Mouse (Mus musculus): ENCODE measurements at regions not wholly inside any gene's neighbourhood (a gene's known extent, or its start where the extent isn't known, plus 50 kb on each side); places are given as distances from the start of the nearest gene placed in this dataset.

- intact Hi-C loops (cut with DNase I), result no loop called here
- DNase-seq, result no peak
Measured at GRCm38 (mm10) chr8:87147704-87148103, 262.6 kb upstream of the N4bp1 start.

DNA sequence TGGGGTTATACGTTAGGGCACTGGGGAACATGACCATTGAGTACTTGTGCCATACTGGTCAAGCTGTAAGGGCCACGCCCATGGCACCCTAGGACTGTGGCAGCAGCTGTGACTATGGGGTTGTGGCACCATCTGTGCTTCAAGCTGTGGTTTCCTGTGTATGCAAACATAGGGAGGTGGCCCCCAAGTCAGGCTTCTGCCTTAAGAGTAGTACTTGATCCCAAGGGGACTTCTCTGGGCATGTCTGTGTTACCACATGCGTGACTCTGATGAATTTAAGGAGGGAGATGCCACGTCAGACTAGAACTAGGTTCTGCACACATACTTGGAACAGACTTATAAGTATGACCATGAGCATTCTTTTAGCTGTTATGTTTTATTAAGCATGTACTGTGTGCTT is 252.4 kb upstream of the N4bp1 start:
- intact Hi-C loops (cut with DNase I), result no loop called here
- no peak for DNase-seq

DNA sequence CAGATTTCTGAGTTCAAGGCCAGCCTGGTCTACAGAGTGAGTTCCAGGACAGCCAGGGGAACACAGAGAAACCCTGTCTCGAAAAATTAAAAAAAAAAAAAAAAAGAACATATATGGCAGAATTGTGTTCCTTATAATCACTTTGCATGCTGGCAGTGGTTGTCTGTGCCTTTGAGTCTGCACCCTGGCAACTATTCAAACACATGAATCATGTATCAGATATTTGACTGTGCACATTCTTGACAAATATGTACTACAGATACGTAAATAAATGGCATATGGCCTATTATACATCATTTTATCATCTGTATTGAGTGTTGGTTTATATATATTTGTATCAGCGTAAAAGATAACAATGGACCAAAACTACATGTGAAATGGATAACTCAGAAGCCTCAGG is 246.7 kb upstream of the N4bp1 start:
- no peak for DNase-seq

DNA sequence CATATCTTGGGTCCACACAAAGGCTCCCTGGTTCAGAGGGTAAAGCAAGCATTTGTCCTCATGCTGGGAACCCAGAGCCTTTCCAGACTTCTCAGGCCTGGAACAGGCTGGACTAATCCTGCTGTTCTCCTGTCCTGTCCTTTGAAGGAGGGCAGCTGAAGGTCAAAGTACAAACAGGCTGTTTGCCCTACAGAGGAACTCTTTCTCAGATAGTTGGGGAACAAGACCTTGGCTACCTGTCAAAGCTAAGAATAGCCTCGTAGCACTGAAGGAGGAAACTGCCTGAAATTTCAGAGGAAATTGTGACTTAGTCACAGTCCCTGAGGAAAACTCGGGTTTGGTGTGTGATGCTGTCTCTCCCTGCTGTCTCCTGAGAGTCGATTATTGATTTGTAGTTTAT is 245.6 kb upstream of the N4bp1 start:
- no peak for DNase-seq
- intact Hi-C loops (cut with DNase I), result no loop called here

More for the DNA sequence above, 246.7 kb upstream of the N4bp1 start:
- intact Hi-C loops (cut with DNase I), result no loop called here

GRCm38 (mm10) chr8:87128593-87128992 is 243.5 kb upstream of the N4bp1 start:
- intact Hi-C loops (cut with DNase I), result no loop called here
- DNase-seq, result no peak

DNA sequence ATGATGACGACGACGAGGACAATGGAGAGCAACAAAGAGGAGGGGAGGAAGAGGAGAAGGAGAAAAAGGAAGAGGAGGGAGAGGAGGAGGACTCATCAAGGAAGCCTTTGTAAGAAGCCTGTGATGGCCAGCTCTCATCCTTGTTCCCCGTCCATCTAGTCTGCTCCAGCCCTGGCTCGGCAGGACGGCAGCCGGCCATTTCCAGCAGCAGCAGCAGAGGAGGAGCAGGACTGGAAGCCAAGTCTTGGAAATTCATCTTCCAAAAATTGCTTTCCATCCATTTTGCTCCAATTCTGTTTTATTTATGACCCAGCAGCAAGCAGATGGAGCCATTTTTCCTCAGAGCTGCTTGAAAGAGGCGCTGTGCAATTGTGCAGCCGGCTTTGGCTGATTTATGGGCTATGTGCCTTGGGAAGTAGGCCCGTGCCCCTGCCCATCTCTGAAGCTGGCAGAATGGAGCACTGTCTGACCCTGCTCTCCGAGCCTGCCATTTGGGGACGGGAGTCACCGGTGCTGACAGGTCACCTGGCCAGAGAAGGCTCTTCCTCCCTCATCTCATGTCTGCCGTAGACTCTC is 231.2 kb upstream of the N4bp1 start:
- intact Hi-C loops (cut with DNase I), result no loop called here
- no peak for DNase-seq

DNA sequence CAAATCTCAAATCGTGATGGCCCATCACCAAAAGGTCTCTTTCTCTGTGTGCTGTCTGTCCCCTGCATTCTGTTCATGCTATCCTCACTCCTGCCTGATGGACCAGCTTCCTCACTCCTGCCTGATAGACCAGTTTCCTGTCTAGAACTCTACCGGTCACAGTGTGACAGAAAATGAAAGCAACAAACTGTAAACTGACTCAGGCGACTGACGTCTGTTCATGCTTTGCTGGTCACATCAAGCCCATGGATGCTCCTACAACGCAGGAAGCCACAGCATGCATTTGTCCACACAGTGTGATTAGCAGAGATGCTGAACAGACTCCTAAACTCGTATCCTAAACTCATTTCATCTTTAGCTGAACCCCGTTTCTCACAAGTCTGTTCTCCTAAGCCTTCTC is 227.3 kb upstream of the N4bp1 start:
- no peak for DNase-seq
- intact Hi-C loops (cut with DNase I), result no loop called here

GRCm38 (mm10) chr8:87105106-87105505 is 220.0 kb upstream of the N4bp1 start:
- DNase-seq, result no peak
- intact Hi-C loops (cut with DNase I), result loop anchor here (10.0 kb wide), 1 partner anchor 170 kb away; no protein-coding TSS in a partner anchor

- intact Hi-C loops (cut with DNase I), result no loop called here
- no peak for DNase-seq
Measured at GRCm38 (mm10) chr8:87095211-87095610, 210.2 kb upstream of the N4bp1 start.

GRCm38 (mm10) chr8:87094685-87095084 is 209.6 kb upstream of the N4bp1 start:
- no peak for DNase-seq
- intact Hi-C loops (cut with DNase I), result no loop called here

DNA sequence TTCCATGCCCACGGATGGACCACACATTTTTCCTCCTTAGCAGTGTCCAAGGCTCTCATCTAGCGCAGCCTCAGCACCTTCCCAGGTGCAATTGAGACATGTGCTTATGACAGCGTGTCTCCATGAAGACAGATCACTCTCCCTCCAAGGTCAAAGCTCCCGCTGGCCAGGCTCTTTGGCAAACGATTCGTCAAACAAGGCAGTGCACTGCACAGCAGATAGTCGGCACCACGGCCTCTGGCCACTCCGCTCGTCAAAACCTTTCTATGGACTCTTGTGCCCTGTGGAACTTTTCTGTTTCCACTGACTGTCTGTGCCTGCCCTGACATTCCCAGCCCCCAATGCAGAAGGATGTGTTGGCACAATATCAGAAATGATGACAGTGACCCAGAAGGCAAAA is 208.7 kb upstream of the N4bp1 start:
- intact Hi-C loops (cut with DNase I), result no loop called here
- no peak for DNase-seq

DNA sequence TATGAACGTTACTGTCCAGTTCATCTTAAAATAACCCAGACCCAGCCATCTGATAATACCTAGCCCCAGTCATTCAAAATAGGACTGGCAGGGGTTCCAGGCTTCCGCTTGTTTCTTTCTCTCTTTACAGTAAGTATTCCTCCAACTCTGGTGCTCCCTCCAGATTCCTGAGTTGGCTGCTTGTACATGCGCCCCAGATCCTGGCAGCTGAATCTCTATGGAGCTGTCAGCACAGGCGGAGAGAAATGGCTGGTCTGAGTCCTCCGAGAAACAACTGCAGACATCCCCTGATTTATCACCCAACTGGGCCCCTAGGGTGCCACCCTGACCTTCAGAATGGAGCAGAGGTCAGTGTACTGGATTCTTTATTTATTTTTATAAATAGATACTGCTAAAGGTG is 208.0 kb upstream of the N4bp1 start:
- no peak for DNase-seq
- intact Hi-C loops (cut with DNase I), result no loop called here

DNA sequence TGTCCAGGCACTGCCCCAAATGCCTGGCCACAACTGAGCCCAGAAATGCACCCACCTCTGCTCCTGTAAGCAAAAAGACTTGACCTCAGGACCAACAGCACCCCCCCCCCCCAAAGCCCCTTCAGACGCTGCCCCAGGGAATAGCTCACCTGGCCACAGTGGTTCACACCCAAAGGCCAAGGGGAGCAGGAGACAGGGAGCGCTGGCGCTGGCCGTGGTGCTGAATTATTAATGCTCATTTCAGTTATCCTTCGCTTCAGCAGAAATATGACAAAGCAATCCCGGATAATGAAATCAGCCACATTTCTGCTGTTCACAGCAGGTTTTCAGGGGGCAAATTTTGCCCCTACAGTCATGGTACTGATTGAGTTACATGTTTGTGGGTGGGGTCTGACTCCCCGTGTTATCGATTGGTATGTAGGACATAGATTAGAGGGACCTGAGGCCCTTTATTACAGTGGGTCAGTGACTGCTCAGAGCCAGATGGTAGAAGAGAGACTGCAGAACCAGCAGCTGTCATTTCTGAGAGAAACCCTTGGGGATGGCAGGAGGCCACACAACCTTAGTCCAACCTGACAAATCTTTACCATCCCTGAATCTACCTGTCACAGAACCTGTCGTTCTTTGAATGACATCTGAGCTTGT is 202.5 kb upstream of the N4bp1 start:
- DNase-seq, result no peak
- intact Hi-C loops (cut with DNase I), result no loop called here

DNA sequence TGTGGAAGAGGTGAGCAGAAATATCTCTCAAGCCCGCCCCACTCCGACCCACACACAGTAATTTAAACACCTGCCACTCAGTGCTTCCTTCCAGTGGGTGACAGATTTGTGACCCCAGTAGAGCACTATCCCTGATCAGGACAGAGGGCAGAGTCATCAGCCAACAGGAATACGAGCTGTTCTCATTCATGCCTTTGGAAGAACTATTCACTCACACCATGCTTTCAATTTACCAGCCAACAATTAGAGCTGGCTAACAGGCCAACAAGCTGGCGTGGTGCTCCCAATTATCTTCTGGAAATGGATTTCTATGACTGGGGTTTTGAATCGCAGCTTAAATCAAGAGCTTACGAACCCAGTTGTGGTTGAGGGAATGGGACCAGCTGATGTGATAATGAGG is 193.2 kb upstream of the N4bp1 start:
- no peak for DNase-seq
- intact Hi-C loops (cut with DNase I), result no loop called here

DNA sequence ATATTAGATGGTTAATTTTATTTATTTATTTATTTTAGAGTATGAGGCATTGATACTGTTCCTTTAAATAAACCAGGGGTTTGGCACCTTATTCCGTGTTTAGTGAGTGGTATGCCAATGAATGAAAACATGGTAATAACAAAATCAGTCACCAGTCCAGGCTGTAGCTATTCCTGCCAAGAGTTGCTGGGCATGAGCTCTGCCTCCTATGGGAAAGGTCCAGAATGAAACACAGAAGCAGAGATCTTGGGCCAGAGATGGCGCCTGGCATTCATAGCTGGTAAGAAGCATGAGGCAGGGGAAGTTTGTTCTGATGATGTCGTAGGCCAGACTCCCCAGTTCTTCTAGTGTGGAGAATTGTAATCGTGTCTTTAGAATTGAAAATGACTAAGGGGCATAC is 190.9 kb upstream of the N4bp1 start:
- intact Hi-C loops (cut with DNase I), result no loop called here
- DNase-seq, result no peak

DNA sequence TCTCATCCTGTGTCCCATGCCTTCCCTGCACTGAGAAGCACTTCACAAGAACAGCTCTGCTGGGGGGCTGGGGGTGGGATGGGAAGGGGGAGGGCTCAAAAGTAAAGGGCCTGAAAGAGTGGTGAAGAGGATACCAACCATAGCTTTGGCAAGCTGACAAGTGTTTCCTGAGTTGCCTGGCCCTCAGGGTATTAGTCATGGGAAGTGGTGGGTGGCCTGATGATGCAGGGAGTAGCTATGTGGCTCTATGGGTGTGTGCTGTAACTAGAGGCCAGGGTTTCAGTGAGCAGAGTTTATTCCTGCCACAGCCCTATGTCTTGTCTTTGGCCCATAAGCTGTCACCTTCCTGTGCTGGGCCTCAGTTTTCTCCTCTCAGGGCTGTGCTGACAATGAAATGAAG is 186.2 kb upstream of the N4bp1 start:
- no peak for DNase-seq
- intact Hi-C loops (cut with DNase I), result no loop called here

DNA sequence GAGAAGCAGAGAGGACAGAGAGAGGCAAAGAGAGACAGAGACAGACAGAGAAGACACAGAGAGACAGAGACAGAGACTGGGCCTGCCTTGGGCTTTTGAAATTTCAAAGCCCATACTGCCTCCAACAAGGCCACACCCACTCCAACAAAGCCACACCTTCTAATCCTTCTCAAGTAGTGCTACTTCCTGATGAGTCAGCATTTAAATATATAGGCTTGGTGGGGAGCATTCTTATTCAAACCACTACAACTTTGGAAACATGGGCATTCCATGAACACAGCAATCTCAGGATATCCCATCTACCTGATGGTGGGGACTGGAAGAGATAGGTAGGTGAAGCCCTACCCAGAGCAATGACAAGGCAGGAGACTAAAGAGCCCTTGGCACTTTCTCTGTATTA is 182.0 kb upstream of the N4bp1 start:
- intact Hi-C loops (cut with DNase I), result no loop called here
- DNase-seq, result no peak

DNA sequence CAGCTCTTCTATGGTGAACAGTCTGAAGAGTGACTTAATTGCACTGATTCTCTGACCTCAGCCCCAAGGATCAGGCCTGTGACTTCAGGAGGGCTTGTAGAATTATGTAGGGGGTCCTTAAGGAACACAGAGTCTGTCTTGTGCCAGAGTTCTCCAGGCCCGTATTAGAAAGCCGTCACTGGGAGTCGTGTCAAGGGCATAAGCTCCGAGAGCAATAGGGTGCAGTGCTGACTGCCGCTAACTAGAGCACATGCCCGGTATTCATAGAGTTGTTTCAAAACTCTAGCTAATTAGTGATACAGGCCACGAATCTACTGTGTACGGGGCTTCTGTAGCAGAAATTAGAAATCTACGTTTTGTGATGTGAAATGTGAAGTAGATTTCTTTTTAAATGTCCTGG is 179.7 kb upstream of the N4bp1 start:
- intact Hi-C loops (cut with DNase I), result no loop called here
- DNase-seq, result no peak

DNA sequence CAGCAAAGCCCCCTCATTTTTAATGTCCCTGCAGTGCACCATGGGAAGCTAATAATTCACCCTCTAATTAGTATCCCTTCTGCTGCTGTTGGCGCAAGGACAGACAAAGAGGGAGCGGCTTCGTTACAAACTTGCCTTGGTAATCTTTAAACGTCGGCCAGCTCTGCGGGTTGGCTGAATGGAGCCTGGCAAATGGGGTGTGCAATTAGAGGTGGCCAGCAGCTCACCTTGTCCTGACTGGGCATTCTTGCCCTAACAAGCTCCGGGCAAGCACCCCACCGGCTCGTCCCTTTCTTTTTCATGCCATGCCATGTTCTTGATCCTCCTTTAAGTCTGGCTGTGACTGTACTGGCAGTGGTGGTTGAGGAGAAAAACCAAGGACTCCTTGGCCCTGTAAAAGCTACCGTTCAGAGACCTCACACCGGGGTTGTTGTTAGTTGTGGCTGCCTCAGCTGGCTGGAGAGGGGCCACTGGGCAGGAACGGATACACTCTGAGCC is 179.2 kb upstream of the N4bp1 start:
- no peak for DNase-seq
- intact Hi-C loops (cut with DNase I), result no loop called here

GRCm38 (mm10) chr8:87063588-87063987 is 178.5 kb upstream of the N4bp1 start:
- no peak for DNase-seq
- intact Hi-C loops (cut with DNase I), result no loop called here

- DNase-seq, result peak in 1 of 2 experiments; percentile 8
- intact Hi-C loops (cut with DNase I), result no loop called here
Measured at GRCm38 (mm10) chr8:87049746-87050145, 164.7 kb upstream of the N4bp1 start.

GRCm38 (mm10) chr8:87049196-87049595 is 164.1 kb upstream of the N4bp1 start:
- intact Hi-C loops (cut with DNase I), result no loop called here
- no peak for DNase-seq

GRCm38 (mm10) chr8:87046590-87046989 is 161.5 kb upstream of the N4bp1 start:
- intact Hi-C loops (cut with DNase I), result no loop called here
- DNase-seq, result no peak
